Mouse (Mus musculus): ENCODE data around the gene Rasal2.

The Rasal2 gene

GRCm38 (mm10) chr1:157439973-157440641 lies 27.7 kb upstream of the Rasal2 start:
- DNase-seq (ENCODE audit: low spot score): no peak

- DNase-seq (ENCODE audit: low spot score): no peak
Measured at GRCm38 (mm10) chr1:157439101-157439500, 26.7 kb upstream of the Rasal2 start.

DNA sequence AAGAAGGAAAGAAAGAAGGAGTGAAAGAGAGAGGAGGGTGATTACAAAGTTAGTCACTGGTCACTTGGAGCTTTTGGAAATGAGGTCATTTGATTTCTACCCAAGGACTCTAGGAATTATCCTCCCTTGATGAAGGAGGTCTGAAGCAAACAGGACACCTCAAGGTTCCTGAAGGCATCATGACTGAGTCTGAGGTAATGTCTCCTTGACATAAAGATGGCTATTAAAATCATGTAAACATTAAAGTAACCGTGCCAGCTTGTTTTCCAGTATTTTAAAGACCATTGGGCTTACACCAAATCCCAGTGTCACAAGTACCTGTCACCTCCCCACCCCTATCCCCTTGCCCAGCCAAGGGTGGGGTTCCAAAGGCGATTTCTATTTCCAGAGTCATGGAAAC lies 25.9 kb upstream of the Rasal2 start:
- DNase-seq (ENCODE audit: low spot score): no peak

DNA sequence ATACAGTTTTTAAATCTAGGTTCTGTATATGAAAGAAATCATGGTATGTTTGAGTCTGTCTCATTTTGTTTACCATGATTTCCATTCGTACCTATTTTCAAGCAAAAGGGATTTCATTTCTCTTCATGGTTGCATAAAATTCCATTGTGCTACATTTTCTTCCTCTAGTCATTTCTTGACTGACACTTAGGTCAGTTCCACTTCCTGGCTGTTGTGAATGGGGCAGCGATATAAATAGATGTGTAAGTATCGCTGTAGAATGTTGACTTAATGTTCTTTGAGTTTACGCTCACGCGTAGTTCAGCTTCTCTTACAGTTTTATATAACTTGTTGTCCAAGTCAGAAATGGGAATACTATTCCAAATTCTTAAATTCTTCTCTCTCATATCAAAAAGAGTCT lies 23.5 kb upstream of the Rasal2 start:
- no peak for DNase-seq (ENCODE audit: low spot score)

GRCm38 (mm10) chr1:157434404-157434803 lies 22.0 kb upstream of the Rasal2 start:
- no peak for DNase-seq (ENCODE audit: low spot score)

DNA sequence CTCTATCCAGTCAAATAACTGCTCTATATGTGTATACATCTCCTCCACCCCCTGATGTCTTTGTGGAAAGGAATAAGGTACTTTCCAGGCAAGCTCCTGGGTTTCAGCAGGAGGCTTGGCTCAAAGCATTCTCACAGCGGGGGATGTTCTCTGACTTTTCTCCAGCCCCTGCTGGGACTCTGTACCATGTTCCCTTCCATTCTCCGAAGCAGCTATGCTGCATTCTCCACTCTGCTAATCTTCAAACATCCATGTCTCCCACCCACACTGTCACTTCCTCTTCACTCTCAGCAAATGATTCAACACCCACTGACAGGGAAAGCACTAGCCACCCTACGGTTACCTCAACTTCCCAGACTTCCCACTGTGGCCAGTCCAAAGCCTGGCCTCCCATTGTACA lies 20.9 kb upstream of the Rasal2 start:
- DNase-seq (ENCODE audit: low spot score): no peak

- DNase-seq (ENCODE audit: low spot score): no peak
Measured at GRCm38 (mm10) chr1:157428366-157428765, 16.0 kb upstream of the Rasal2 start.

- no peak for DNase-seq (ENCODE audit: low spot score)
Measured at GRCm38 (mm10) chr1:157427604-157428003, 15.2 kb upstream of the Rasal2 start.

- no peak for DNase-seq (ENCODE audit: low spot score)
Measured at GRCm38 (mm10) chr1:157426933-157427332, 14.5 kb upstream of the Rasal2 start.

DNA sequence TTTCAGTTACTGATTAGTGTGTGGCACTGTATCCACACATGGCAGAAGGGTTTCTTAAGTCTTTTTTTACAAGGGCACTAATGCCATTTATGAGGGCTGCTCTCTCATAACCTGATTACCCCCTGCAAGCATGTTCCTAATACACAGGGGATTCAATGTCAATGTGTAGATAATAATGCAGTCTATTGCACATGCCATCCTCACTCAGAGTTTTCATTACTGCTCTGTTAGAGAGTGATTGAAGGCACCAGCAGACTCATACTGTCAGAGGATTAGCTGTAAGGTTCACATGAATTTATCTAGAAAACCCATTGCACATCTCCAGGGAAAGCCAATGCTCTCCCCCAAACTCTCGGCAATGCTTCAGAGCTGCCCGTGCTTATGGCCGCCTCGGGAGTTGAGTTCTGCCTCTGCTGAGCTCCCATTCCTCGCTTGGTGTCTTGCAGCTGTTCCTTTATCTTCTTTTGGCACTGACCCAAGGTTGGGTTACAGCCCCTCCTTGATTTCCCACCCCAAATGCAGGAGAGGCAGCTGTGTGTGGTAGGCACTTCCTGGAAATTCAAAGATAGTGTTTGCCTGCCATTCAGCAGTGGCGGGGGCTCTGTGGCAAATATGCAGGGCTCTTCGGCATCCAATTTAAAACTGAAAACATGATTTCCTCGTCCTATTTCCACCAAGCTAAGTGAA lies 13.5 kb upstream of the Rasal2 start:
- DNase-seq (ENCODE audit: low spot score): no peak

DNA sequence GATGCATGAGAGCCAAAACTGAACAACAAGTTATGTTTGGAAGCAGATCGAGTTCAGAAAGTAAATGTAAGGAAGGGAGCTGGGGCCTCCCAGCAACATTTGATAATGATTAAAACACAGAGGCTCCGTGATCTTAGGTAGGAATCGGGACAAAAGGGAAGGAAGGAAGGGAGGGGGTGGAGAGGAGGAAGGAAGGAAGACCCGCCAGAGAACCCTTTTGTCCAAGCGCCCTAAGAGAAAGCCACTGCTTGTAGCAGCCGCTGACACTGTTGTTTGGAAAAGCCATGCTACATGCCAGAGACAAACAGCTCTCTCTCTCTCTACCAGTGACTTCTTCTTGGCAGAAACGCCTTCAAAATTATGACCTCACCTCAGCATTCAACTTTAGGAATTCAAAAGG lies 5.5 kb upstream of the Rasal2 start:
- no peak for DNase-seq (ENCODE audit: low spot score)

DNA sequence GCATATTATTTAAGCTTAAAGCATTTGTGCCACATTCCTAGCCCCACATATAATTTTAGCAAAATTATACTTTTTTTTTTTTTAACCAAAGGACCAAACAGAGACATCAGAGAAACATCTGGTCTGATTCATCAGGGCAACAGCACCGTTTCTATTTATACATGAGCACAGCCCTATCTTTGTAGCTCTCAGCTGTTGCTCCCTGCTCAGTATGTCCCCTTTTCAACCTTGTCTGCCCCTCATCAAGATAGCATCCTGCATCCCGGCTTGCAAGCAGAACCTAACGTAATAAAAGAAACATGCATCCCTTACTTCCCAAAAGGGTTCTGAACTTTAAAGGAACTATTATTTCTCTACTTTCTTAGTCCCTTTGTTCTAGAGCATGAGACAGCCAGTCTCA lies 5.0 kb upstream of the Rasal2 start:
- DNase-seq (ENCODE audit: low spot score): no peak

DNA sequence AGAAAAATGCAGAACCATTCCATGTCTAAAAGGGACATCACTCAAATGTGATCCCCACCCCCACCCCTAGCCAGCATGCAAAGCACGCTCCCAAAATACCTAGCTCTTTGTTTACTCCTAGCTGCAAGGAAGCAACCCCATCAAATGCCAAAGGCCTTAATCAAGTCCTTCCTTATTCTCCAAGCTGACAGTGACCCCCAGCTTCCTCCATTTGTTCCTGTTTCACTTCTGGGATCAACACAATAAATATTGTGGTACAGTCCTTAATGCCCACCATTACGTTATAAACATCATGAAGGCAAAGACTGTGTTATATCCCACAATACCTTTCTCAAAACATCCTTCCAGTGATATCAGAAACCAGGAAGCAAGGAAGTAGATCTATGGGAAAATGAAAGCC lies 4.2 kb upstream of the Rasal2 start:
- DNase-seq (ENCODE audit: low spot score): no peak

DNA sequence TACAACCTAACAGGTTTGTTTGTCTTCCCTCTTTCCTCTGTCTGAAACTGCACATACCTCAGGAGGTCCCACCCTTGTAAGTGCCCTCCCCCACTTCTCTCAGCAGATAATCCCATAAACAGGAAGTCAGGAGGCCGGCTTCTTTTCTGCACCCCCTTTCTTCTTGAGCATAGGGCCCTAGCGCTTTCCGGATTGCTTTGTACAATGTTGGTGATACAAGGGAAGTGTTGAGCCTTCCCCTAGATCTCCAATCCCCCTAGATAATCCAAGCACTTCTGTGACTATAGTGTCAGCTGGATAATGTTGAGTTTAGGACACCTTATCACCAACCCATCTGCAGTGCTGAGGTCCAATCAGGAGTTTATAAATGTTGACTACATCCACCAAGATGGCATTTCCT lies 3.4 kb upstream of the Rasal2 start:
- DNase-seq (ENCODE audit: low spot score): no peak

GRCm38 (mm10) chr1:157411711-157412380 lies 549 bp downstream of the Rasal2 start:
- peak; percentile 80 for DNase-seq (ENCODE audit: low spot score)

- no peak for DNase-seq (ENCODE audit: low spot score)
Measured at GRCm38 (mm10) chr1:157411341-157411710, 1.1 kb downstream of the Rasal2 start.

GRCm38 (mm10) chr1:157410937-157411336 lies 1.5 kb downstream of the Rasal2 start:
- no peak for DNase-seq (ENCODE audit: low spot score)

DNA sequence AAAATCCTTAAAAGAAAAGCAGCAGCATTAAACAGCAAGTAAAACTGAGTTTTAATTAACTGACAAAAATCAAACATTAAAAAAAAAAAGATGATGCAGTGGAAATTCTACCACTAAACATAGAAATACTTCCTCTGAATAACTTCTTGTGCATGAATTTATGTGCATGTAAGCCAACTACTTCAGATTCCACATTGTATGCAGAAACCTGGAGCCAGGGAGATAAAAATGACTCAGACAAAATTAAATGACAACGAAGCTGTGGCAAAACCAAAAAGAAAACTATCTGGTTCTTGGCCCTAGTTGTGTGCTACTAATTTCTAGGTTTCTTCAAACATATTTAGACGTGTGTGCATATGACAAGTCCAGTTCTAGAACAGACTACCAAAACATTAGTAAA lies 2.7 kb downstream of the Rasal2 start:
- DNase-seq (ENCODE audit: low spot score): no peak

DNA sequence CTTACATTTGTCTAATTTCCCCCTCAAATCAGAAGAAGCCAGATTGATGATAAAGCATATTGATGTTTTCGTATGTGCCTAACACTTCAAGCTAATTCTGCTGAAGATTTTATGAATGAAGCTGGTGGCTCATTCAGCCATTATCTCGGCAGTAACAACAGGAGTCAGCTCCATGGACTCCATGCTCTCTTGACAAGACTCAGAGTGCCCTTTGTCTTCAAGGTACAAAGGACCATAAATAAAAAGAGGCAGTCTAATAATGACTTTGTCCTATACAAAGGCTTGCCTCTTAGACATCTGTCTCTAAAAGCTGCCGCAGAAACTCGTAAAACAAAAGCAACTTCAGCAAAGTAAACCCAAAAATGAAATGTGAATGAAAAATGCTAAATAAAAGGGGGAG lies 24.4 kb downstream of the Rasal2 start:
- no peak for DNase-seq (ENCODE audit: low spot score)

- no peak for DNase-seq (ENCODE audit: low spot score)
Measured at GRCm38 (mm10) chr1:157380694-157381093, 31.7 kb downstream of the Rasal2 start.

DNA sequence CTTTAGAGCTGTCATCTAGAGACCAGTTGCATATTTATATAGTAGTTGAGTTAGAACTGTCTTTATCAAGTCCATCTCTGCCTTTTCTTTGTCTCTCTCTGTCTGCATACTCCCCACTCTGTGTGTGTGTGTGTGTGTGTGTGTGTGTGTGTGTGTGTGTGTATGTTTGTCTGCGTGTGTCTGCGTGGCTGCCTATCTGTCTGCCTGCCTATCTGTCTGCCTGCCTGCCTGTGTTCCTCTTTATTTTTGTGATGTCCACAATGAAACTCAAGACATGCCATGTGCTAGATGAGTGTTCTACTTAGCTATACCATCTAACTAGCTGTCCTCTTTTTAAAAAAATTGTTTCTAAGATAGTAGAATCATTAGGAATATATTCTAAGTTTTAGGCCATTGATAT lies 42.0 kb downstream of the Rasal2 start:
- no peak for DNase-seq (ENCODE audit: low spot score)

GRCm38 (mm10) chr1:157368316-157368715 lies 44.1 kb downstream of the Rasal2 start:
- no peak for DNase-seq (ENCODE audit: low spot score)

DNA sequence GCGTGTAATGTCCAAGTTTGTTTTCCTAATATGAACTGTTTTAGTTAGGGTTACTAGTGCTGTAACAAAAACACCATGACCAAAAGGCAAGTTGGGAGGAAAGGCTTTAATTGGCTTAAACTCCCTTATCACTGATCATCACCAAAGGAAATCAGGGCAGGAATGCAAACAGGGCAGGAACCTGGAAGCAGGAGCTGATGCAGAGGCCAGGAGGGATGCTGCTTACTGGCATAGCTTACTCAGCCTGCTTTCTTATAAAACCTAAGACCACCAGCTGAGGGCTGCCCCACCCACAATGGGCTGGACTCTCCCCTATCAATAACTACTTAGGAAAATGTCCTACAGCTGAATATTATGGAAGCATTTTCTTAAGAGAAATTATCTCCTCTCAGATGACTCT lies 65.7 kb downstream of the Rasal2 start:
- no peak for DNase-seq (ENCODE audit: low spot score)

DNA sequence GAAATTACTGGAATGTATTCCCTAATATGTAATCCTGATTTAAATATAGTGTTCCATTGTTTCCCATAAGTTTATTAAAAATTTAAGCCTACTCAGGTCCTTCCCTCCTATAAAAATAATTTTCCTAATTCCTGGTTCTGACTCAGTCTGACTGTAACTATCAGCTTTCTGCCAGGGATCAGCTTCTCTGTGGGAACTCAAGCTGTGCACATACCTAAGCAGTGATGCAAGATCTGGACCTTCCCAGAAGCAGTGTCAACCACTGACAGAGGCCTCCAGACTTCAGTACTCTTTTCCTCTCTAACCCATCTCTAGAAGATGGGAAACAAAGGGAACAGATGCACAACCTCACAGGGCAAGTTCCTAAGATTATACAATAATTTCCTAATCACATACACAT lies 68.9 kb downstream of the Rasal2 start:
- DNase-seq (ENCODE audit: low spot score): no peak

All from testis, postnatal 14 days (tissue).